Mouse (Mus musculus) heart, postnatal 0 days (tissue): Measurements from ENCODE around the gene Rprml. TPM values are rescaled to one million over a fixed set of nuclear protein-coding genes. Genes with fewer than 3 reads are reported as not detected.
A peak's percentile ranks its signal among the peaks of the same experiment; 100 is the strongest.

ENCODE experiments used
- ATAC-seq: fragments of 200-750 bp; cut with Nextera tagmentation; 2 replicates; pipeline ENCODE4 v1.8.0; 2017; ENCODE audit warnings: low read depth, moderate number of reproducible peaks, moderate library complexity; ENCODE audit not compliant: insufficient read depth
- DNase-seq: peaks from one replicate; pipeline ENCODE4 v3.0.0-alpha.2; 2016; ENCODE audit warnings: low spot score
- H3K27ac ChIP-seq: fragments of 300-500 bp; sonication (generic); 2 replicates; pipeline ENCODE4 v1.5.1; 2014; ENCODE audit warnings: low read depth, mild to moderate bottlenecking
- H3K27me3 ChIP-seq: fragments of 300-500 bp; sonication (generic); 2 replicates; pipeline ENCODE4 v1.6.1; 2014; ENCODE audit warnings: low read length, mixed read lengths; ENCODE audit not compliant: control insufficient read depth, insufficient read depth
- H3K36me3 ChIP-seq: fragments of 300-500 bp; sonication (generic); replicated peaks from 2 replicates; pipeline ENCODE4 v1.6.1; 2014; ENCODE audit warnings: low read length, mixed read lengths; ENCODE audit not compliant: control insufficient read depth, insufficient read depth
- H3K4me1 ChIP-seq: fragments of 300-500 bp; sonication (generic); 2 replicates; pipeline ENCODE4 v1.6.1; 2014; ENCODE audit warnings: antibody characterized with exemption; ENCODE audit not compliant: control insufficient read depth, insufficient read depth
- H3K4me2 ChIP-seq: fragments of 300-500 bp; sonication (generic); 2 replicates; pipeline ENCODE4 v1.6.1; 2014; ENCODE audit warnings: low read depth, mild to moderate bottlenecking, low read length, moderate library complexity
- H3K4me3 ChIP-seq: fragments of 300-500 bp; sonication (generic); 2 replicates; pipeline ENCODE4 v1.5.1; 2014; ENCODE audit warnings: low read depth, low read length
- H3K9ac ChIP-seq: fragments of 300-500 bp; sonication (generic); replicated peaks from 2 replicates; pipeline ENCODE4 v1.6.1; 2014; ENCODE audit warnings: low read depth, low read length, mixed read lengths
- H3K9me3 ChIP-seq: fragments of 300-500 bp; sonication (generic); replicated peaks from 2 replicates; pipeline ENCODE4 v1.6.1; 2016; ENCODE audit warnings: low read length; ENCODE audit not compliant: control insufficient read depth
- CTCF ChIP-seq: IDR thresholded peaks from 2 replicates; pipeline ENCODE4 v1.5.1; 2016; ENCODE audit warnings: antibody characterized with exemption, control low read depth, low read depth
- EP300 ChIP-seq: IDR thresholded peaks from 2 replicates; pipeline ENCODE4 v1.6.1; 2016; ENCODE audit warnings: antibody characterized with exemption, low read depth
- WGBS: fragments of 180-500 bp; shearing (Covaris S2); extraction: QIAGEN DNeasy Blood & Tissue Kit; methylation state at CpG from one replicate; pipeline ENCODE4 v1.1.7; 2014; 5-methylcytosine and 5-hydroxymethylcytosine counted together
- polyA plus RNA-seq: library from polyadenylated mRNA; unstranded; fragments of >200 nt; fragmentation: Nextera tagmentation; extraction: Ambion mirVana; gene quantifications from 2 replicates; pipeline ENCODE4 v1.2.1, GENCODE M21; 2015
- total RNA-seq: library from RNA; depleted of rRNA; stranded (reverse); fragments of >200 nt; gene quantifications from 2 replicates; pipeline ENCODE4 v1.2.3, GENCODE M21; 2014; ENCODE audit warnings: low replicate concordance

Rprml gene
- total and polyA plus RNA-seq, 2 experiments from 2014 or later, result 0.15 TPM; not detected in 1

- DNase-seq, result no peak
- Histone ChIP-seq H3K9me3 (no peaks in the 10 kb centered on the region), H3K27me3 (peaks cover 46% of the 10 kb centered on the region), H3K9ac (no peak overlapping the region), H3K27ac (no peak overlapping the region), H3K36me3 (no peaks in the 10 kb centered on the region), H3K4me1 (peaks cover 4% of the 10 kb centered on the region; the same call in 1 of the 2 replicates), H3K4me3 (no peak overlapping the region), H3K4me2 (no peak overlapping the region)
- 69% methylated on average over 6 of the region's 6 CpGs for WGBS
- ATAC-seq, result no peak
- TF ChIP-seq CTCF (no peak), EP300 (no peak)
These were observed 3.1 kb upstream of the Rprml start for GRCm38 (mm10) chr11:103646301-103646700.

- no peak overlapping the region for H3K9ac ChIP-seq
- H3K4me3 ChIP-seq, result no peak overlapping the region
- H3K27ac ChIP-seq, result no peak overlapping the region
- no peak overlapping the region for H3K4me2 ChIP-seq
- WGBS, result 10% methylated on average over 11 of the region's 11 CpGs
- ATAC-seq (no peak), DNase-seq (no peak)
- H3K9me3 ChIP-seq, result no peaks in the 10 kb centered on the region
- peaks cover 63% of the 10 kb centered on the region for H3K27me3 ChIP-seq
- TF ChIP-seq EP300 (no peak), CTCF (no peak)
- H3K36me3 ChIP-seq, result no peaks in the 10 kb centered on the region
- H3K4me1 ChIP-seq, result peaks cover 4% of the 10 kb centered on the region; the same call in 1 of the 2 replicates
These were observed 1.3 kb upstream of the Rprml start for GRCm38 (mm10) chr11:103647921-103648620.

DNA sequence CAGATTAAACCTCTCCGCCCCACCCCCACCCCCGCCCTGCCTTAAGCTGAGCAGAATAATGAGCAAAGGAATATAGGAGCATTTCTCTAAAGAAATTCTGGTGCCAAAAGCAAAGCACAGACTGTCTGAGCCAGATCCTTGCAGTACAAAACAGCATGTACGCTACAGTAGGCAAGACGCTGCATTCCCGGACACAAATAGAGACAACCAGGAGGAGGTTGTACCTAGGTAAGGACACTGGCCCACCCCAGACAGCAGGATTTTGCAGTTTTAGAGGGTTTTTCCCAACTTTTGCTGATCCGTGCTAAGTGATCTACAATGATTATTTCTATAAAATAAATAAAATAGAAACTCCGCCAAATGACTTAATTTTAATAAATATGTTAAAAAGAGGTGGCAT is 714 bp upstream of the Rprml start:
- Histone ChIP-seq H3K4me2 (no peak overlapping the region), H3K4me1 (peaks cover 4% of the 10 kb centered on the region; the same call in 1 of the 2 replicates), H3K4me3 (no peak overlapping the region), H3K27ac (no peak overlapping the region), H3K36me3 (no peaks in the 10 kb centered on the region), H3K9me3 (no peaks in the 10 kb centered on the region), H3K27me3 (peaks cover 63% of the 10 kb centered on the region), H3K9ac (no peak overlapping the region)
- 33% methylated on average over 7 of the region's 7 CpGs for WGBS
- no peak for TF ChIP-seq EP300
- no peak for DNase-seq
- ATAC-seq, result no peak

- ATAC-seq (no peak), DNase-seq (no peak)
- Histone ChIP-seq H3K4me3 (peak overlapping the region; percentile 33), H3K27me3 (peaks cover 66% of the 10 kb centered on the region), H3K27ac (no peak overlapping the region), H3K36me3 (no peaks in the 10 kb centered on the region), H3K9ac (no peak overlapping the region), H3K4me2 (peak overlapping the region; percentile 50), H3K4me1 (peaks cover 4% of the 10 kb centered on the region; the same call in 1 of the 2 replicates), H3K9me3 (no peaks in the 10 kb centered on the region)
- WGBS, result 2% methylated on average over 37 of the region's 37 CpGs
- TF ChIP-seq EP300, result no peak
- TF ChIP-seq CTCF, result no peak
These were observed 668 bp downstream of the Rprml start for GRCm38 (mm10) chr11:103649983-103650493.

DNA sequence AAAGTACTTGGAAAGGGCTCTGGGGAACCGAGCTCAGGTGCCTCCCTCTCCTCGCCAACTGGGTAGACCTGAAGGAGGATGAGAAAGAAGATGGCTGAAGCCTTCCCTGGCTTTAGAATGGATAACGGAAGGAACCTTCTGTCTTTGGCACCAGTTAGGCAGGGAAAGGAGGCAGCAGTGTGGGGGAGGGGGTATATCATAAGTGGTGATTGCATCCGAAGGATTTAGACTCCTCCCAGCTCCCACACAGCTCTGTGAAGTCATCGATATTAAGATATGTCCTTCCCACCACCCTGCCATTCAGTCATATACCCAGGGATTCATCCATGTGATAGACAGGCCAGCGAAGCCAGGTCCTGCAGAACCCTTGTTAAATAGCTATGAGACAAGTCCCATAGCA is 2.1 kb downstream of the Rprml start:
- H3K9me3 ChIP-seq, result no peaks in the 10 kb centered on the region
- no peak overlapping the region for H3K4me3 ChIP-seq
- H3K4me1 ChIP-seq, result peaks cover 4% of the 10 kb centered on the region; the same call in 1 of the 2 replicates
- no peak overlapping the region for H3K9ac ChIP-seq
- no peaks in the 10 kb centered on the region for H3K36me3 ChIP-seq
- ATAC-seq (no peak), DNase-seq (no peak)
- TF ChIP-seq CTCF, result no peak
- no peak for TF ChIP-seq EP300
- H3K27ac ChIP-seq, result no peak overlapping the region
- 74% methylated on average over 6 of the region's 6 CpGs for WGBS
- H3K4me2 ChIP-seq, result no peak overlapping the region
- H3K27me3 ChIP-seq, result peaks cover 75% of the 10 kb centered on the region
